Mouse (Mus musculus) mature B cell (primary cell): ENCODE data around the gene Ghrhr.

Experiments
- in situ Hi-C: fragments of 300-500 bp; cut with MboI; formaldehyde crosslinking; loops from 2 replicates; pipeline ENCODE4 v1.14.3; 2019

Ghrhr gene

GRCm38 (mm10) chr6:55396176-55396575 is 20.1 kb downstream of the Ghrhr start:
- in situ Hi-C loops: no loop called here

GRCm38 (mm10) chr6:55396622-55397041 is 20.5 kb downstream of the Ghrhr start:
- in situ Hi-C loops: no loop called here

- in situ Hi-C loops: no loop called here
Measured at GRCm38 (mm10) chr6:55398869-55399628, 23.0 kb downstream of the Ghrhr start.

- in situ Hi-C loops: no loop called here
Measured at GRCm38 (mm10) chr6:55399910-55400309, 23.8 kb downstream of the Ghrhr start.

GRCm38 (mm10) chr6:55402041-55402776 is 26.1 kb downstream of the Ghrhr start:
- in situ Hi-C loops: no loop called here

GRCm38 (mm10) chr6:55403411-55404309 is 27.6 kb downstream of the Ghrhr start:
- in situ Hi-C loops: no loop called here

GRCm38 (mm10) chr6:55404421-55404990 is 28.4 kb downstream of the Ghrhr start:
- in situ Hi-C loops: no loop called here

- in situ Hi-C loops: no loop called here
Measured at GRCm38 (mm10) chr6:55407345-55407744, 31.2 kb downstream of the Ghrhr start.

GRCm38 (mm10) chr6:55410119-55410775 is 34.2 kb downstream of the Ghrhr start:
- in situ Hi-C loops: no loop called here

GRCm38 (mm10) chr6:55410977-55411376 is 34.9 kb downstream of the Ghrhr start:
- in situ Hi-C loops: no loop called here

- in situ Hi-C loops: no loop called here
Measured at GRCm38 (mm10) chr6:55416202-55416601, 40.1 kb downstream of the Ghrhr start.

GRCm38 (mm10) chr6:55418746-55419410 is 42.8 kb downstream of the Ghrhr start:
- in situ Hi-C loops: no loop called here

- in situ Hi-C loops: no loop called here
Measured at GRCm38 (mm10) chr6:55420411-55420810, 44.3 kb downstream of the Ghrhr start.

GRCm38 (mm10) chr6:55420869-55421361 is 44.8 kb downstream of the Ghrhr start:
- in situ Hi-C loops: no loop called here

- in situ Hi-C loops: no loop called here
Measured at GRCm38 (mm10) chr6:55432121-55432520, 56.0 kb downstream of the Ghrhr start.

GRCm38 (mm10) chr6:55434360-55434759 is 58.3 kb downstream of the Ghrhr start:
- in situ Hi-C loops: no loop called here

- in situ Hi-C loops: no loop called here
Measured at GRCm38 (mm10) chr6:55435266-55436159, 59.4 kb downstream of the Ghrhr start.

- in situ Hi-C loops: no loop called here
Measured at GRCm38 (mm10) chr6:55437919-55438318, 61.8 kb downstream of the Ghrhr start.
